Mouse (Mus musculus) C2C12 (cell line): ENCODE results near the gene Mlh1. TPM values are rescaled to one million over a fixed set of nuclear protein-coding genes. Genes with fewer than 3 reads are reported as not detected.

Experiments
- H3K27me3 ChIP-seq: one replicate; pipeline ENCODE4 v1.6.1; 2011; ENCODE audit not compliant: control insufficient read depth, insufficient read depth, insufficient read length
- H3K36me3 ChIP-seq: one replicate; pipeline ENCODE4 v1.6.1; 2011; ENCODE audit not compliant: control insufficient read depth, insufficient read depth
- H3K4me3 ChIP-seq: one replicate; pipeline ENCODE4 v1.5.1; 2011; ENCODE audit warnings: mild to moderate bottlenecking, control low read depth; ENCODE audit not compliant: poor library complexity, insufficient read depth, severe bottlenecking
- H3K79me2 ChIP-seq: one replicate; pipeline ENCODE4 v1.6.1; 2011; ENCODE audit not compliant: control insufficient read depth, insufficient read depth
- H3K79me3 ChIP-seq: one replicate; pipeline ENCODE4 v1.6.1; 2011; ENCODE audit warnings: low read depth, control low read depth
- H3ac ChIP-seq: one replicate; pipeline ENCODE3; 2011; ENCODE audit warnings: low read depth; ENCODE audit not compliant: control insufficient read depth, insufficient read length
- CEBPB ChIP-seq: IDR thresholded peaks from one replicate; pipeline ENCODE4 v1.6.1; 2011; ENCODE audit warnings: low read depth, mild to moderate bottlenecking, control low read depth, moderate library complexity
- CTCF ChIP-seq: IDR thresholded peaks from one replicate; pipeline ENCODE4 v1.5.1; 2011; ENCODE audit not compliant: control insufficient read depth, insufficient read depth, insufficient read length
- FOSL1 ChIP-seq: IDR thresholded peaks from one replicate; pipeline ENCODE4 v1.8.0; 2011; ENCODE audit warnings: mild to moderate bottlenecking, low read length; ENCODE audit not compliant: poor library complexity, insufficient read depth, severe bottlenecking
- MAX ChIP-seq: IDR thresholded peaks from one replicate; pipeline ENCODE4 v1.6.1; 2011; ENCODE audit warnings: mild to moderate bottlenecking, control low read depth
- MYOD1 ChIP-seq: IDR thresholded peaks from one replicate; pipeline ENCODE4 v1.6.1; 2011; ENCODE audit warnings: low read depth; ENCODE audit not compliant: control insufficient read depth, insufficient read length
- MYOG ChIP-seq: IDR thresholded peaks from one replicate; pipeline ENCODE4 v1.6.1; 2011; ENCODE audit not compliant: control insufficient read depth, insufficient read length; ENCODE audit errors: extremely low read depth
- USF1 ChIP-seq: IDR thresholded peaks from one replicate; pipeline ENCODE4 v1.6.1; 2011; ENCODE audit warnings: low read depth, mild to moderate bottlenecking, control low read depth, moderate library complexity
- polyA plus RNA-seq: library from polyadenylated mRNA; unstranded; fragments of >200 nt; fragmentation: generic; extraction: Trizol; gene quantifications from one replicate; pipeline ENCODE4 v1.2.1, GENCODE M21; 2012; ENCODE audit warnings: missing spikeins

Mlh1 gene
- polyA plus RNA-seq, 1 experiment = 11.7 TPM

- H3K36me3 ChIP-seq = no peaks in the 10 kb centered on the region
- H3ac ChIP-seq = no peak overlapping the region
- no peaks in the 10 kb centered on the region for H3K79me3 ChIP-seq
- H3K79me2 ChIP-seq = no peaks in the 10 kb centered on the region
- H3K4me3 ChIP-seq = no peak overlapping the region
- TF ChIP-seq MAX (no peak), USF1 (no peak), MYOD1 (no peak), CEBPB (no peak), FOSL1 (no peak), MYOG (no peak), CTCF (no peak)
- no peaks in the 10 kb centered on the region for H3K27me3 ChIP-seq
Observed at GRCm38 (mm10) chr9:111302196-111302831, 30.7 kb upstream of the Mlh1 start.

DNA sequence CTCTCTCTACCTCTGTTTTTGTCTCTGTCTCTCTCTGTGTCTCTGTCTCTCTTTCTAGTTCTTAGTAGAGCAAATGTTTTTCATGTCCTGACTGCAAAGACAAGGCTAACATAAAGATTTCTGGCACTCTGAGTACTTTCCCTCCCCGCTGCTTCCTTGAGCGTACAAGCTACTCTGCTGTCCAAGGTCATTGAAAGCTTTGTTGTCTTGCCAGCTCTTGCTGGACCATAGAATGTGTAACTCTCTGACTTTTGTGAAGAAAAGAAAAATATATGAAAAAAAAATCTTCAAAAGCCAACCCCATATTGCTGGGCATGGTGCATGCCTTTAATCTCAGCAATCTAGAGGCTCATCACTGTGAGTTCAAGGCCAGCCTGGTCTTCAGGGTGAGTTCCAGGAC lies 27.0 kb upstream of the Mlh1 start:
- TF ChIP-seq CTCF (no peak), FOSL1 (no peak), USF1 (no peak), MAX (no peak), MYOG (no peak), MYOD1 (no peak), CEBPB (no peak)
- no peak overlapping the region for H3ac ChIP-seq

GRCm38 (mm10) chr9:111296433-111296832 lies 24.8 kb upstream of the Mlh1 start:
- TF ChIP-seq MAX (no peak), FOSL1 (no peak), MYOD1 (no peak), CTCF (no peak), USF1 (no peak), CEBPB (no peak), MYOG (no peak)
- Histone ChIP-seq H3ac (no peak overlapping the region), H3K27me3 (no peaks in the 10 kb centered on the region), H3K36me3 (no peaks in the 10 kb centered on the region), H3K4me3 (no peak overlapping the region), H3K79me2 (no peaks in the 10 kb centered on the region), H3K79me3 (no peaks in the 10 kb centered on the region)

More for the DNA sequence above, 27.0 kb upstream of the Mlh1 start:
- Histone ChIP-seq H3K79me3 (no peaks in the 10 kb centered on the region), H3K79me2 (no peaks in the 10 kb centered on the region), H3K36me3 (no peaks in the 10 kb centered on the region), H3K27me3 (no peaks in the 10 kb centered on the region), H3K4me3 (no peak overlapping the region)

DNA sequence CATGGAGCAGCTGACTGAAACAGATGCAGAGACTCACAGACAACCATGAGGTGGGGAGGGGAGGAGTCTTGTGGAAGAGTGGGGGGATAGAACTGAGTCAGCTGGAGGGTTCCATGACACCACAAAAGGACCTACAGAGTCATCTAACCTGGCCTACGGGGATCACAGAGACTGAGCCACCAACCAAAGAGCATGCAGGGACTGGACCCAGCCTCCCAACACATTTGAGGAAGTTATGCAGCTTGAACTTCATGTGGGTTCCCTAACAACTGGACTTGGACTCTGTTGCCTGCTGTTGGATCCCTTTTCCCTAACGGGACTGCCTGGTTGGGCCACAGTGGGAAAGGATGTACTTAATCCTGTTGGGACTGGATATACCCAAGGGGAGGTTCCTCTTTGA lies 23.7 kb upstream of the Mlh1 start:
- TF ChIP-seq MYOD1 = no peak
- no peak for TF ChIP-seq MYOG
- TF ChIP-seq USF1 = no peak
- TF ChIP-seq FOSL1 = no peak
- TF ChIP-seq CTCF = no peak
- no peak for TF ChIP-seq MAX
- TF ChIP-seq CEBPB = no peak
- Histone ChIP-seq H3K79me2 (no peaks in the 10 kb centered on the region), H3K79me3 (no peaks in the 10 kb centered on the region), H3ac (no peak overlapping the region), H3K36me3 (no peaks in the 10 kb centered on the region), H3K27me3 (no peaks in the 10 kb centered on the region), H3K4me3 (no peak overlapping the region)

GRCm38 (mm10) chr9:111294911-111295310 lies 23.3 kb upstream of the Mlh1 start:
- H3K79me3 ChIP-seq = no peaks in the 10 kb centered on the region
- H3K27me3 ChIP-seq = no peaks in the 10 kb centered on the region
- no peak overlapping the region for H3ac ChIP-seq
- H3K36me3 ChIP-seq = no peaks in the 10 kb centered on the region
- H3K79me2 ChIP-seq = no peaks in the 10 kb centered on the region
- no peak for TF ChIP-seq USF1
- no peak for TF ChIP-seq MYOG
- TF ChIP-seq CTCF = no peak
- TF ChIP-seq FOSL1 = no peak
- TF ChIP-seq CEBPB = no peak
- TF ChIP-seq MAX = no peak
- TF ChIP-seq MYOD1 = no peak
- no peak overlapping the region for H3K4me3 ChIP-seq

DNA sequence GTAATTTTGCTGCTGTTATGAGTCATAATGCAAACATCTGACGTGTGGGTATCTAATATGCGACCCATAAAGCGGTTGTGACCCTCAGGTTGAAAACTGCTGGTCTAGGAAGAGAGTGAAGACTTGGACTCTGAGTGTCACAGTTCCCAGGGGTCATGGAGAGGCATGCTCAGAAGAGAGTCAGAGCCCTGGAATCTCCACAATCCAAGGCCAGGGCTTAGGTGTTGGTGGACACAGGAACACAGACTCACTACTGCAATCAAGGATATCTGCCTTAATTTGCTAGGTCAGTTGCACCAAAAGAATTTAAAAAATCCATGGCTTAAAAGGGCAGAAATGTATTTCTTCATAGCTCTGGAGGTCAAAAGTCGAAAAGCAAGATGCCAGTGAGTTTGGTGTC lies 21.6 kb upstream of the Mlh1 start:
- Histone ChIP-seq H3K79me3 (no peaks in the 10 kb centered on the region), H3K36me3 (no peaks in the 10 kb centered on the region), H3K27me3 (no peaks in the 10 kb centered on the region), H3K79me2 (no peaks in the 10 kb centered on the region), H3K4me3 (no peak overlapping the region), H3ac (no peak overlapping the region)
- no peak for TF ChIP-seq FOSL1
- TF ChIP-seq MYOG = no peak
- TF ChIP-seq CEBPB = no peak
- no peak for TF ChIP-seq MYOD1
- no peak for TF ChIP-seq CTCF
- no peak for TF ChIP-seq MAX
- TF ChIP-seq USF1 = no peak
